Mouse (Mus musculus) heart, adult 2 months (tissue): ENCODE results near the gene Cfap100.

Source experiments
- CTCF ChIP-seq: fragments of 200-600 bp; IDR thresholded peaks from 2 replicates; pipeline ENCODE4 v1.8.1; 2022; ENCODE audit warnings: antibody characterized with exemption, mild to moderate bottlenecking, moderate library complexity
- EP300 ChIP-seq: fragments of 200-500 bp; IDR thresholded peaks from 2 replicates; pipeline ENCODE4 v1.6.1; 2011; ENCODE audit warnings: low read depth, low read length, control low read depth; ENCODE audit not compliant: insufficient read depth
- POLR2A ChIP-seq: fragments of 200-500 bp; IDR thresholded peaks from 2 replicates; pipeline ENCODE4 v1.6.1; 2011; ENCODE audit warnings: mild to moderate bottlenecking, low read depth, low read length, control low read depth; ENCODE audit not compliant: insufficient read depth

DNA sequence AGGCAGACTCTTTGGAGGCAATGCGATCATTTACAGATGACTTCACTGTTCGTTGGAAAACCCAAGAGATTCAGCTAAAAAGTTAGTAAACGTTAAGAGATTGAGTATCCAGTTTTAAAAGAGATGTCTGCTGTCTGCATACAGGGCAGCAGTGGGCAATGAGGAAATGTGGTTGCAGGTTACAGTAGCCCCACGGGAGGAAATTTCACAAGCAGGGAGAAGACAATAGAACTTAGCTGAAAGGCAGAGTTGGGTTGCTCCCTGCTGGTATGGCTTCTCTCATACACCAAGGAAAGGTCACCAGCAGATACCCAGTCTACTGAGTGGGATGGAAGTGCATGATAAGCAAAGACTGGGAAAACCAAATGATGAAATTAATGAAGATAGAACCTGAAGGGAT lies 38.0 kb downstream of the Cfap100 start:
- no peak for TF ChIP-seq CTCF
- no peak for TF ChIP-seq EP300
- TF ChIP-seq POLR2A: no peak
